Mouse (Mus musculus): ENCODE measurements at regions not wholly inside any gene's neighbourhood (a gene's known extent, or its start where the extent isn't known, plus 50 kb on each side); places are given as distances from the start of the nearest gene placed in this dataset.

GRCm38 (mm10) chr14:46706462-46706861 is 53.9 kb upstream of the Cdkn3 start:
- DNase-seq, result no peak

- DNase-seq, result peak; percentile 98
Measured at GRCm38 (mm10) chr14:46704316-46704751, 56.0 kb upstream of the Cdkn3 start.

GRCm38 (mm10) chr14:46702669-46703435 is 57.5 kb upstream of the Cdkn3 start:
- DNase-seq, result peak; percentile 94

GRCm38 (mm10) chr14:46692571-46692970 is 67.8 kb upstream of the Cdkn3 start:
- DNase-seq, result peak; percentile 90

- DNase-seq, result no peak
Measured at GRCm38 (mm10) chr14:46692067-46692466, 68.3 kb upstream of the Cdkn3 start.

GRCm38 (mm10) chr14:46682728-46683127 is 77.6 kb upstream of the Cdkn3 start:
- DNase-seq, result no peak

GRCm38 (mm10) chr14:46678935-46679334 is 81.4 kb upstream of the Cdkn3 start:
- no peak for DNase-seq

GRCm38 (mm10) chr14:46671482-46672225 is 88.7 kb upstream of the Cdkn3 start:
- no peak for DNase-seq

- no peak for DNase-seq
Measured at GRCm38 (mm10) chr14:46671062-46671461, 89.3 kb upstream of the Cdkn3 start.

GRCm38 (mm10) chr14:46670221-46671046 is 89.9 kb upstream of the Cdkn3 start:
- DNase-seq, result peak; percentile 92

- DNase-seq, result no peak
Measured at GRCm38 (mm10) chr14:46668275-46668674, 92.1 kb upstream of the Cdkn3 start.

GRCm38 (mm10) chr14:46664305-46664704 is 96.0 kb upstream of the Cdkn3 start:
- DNase-seq, result no peak

- DNase-seq, result no peak
Measured at GRCm38 (mm10) chr14:46663529-46663928, 96.8 kb upstream of the Cdkn3 start.

- no peak for DNase-seq
Measured at GRCm38 (mm10) chr14:46661792-46662545, 98.4 kb upstream of the Cdkn3 start.

- no peak for DNase-seq
Measured at GRCm38 (mm10) chr14:46661118-46661791, 99.1 kb upstream of the Cdkn3 start.

- no peak for DNase-seq
Measured at GRCm38 (mm10) chr14:46659365-46659764, 101.0 kb upstream of the Cdkn3 start.

GRCm38 (mm10) chr14:46656249-46656648 is 104.1 kb upstream of the Cdkn3 start:
- DNase-seq, result peak; percentile 94

- no peak for DNase-seq
Measured at GRCm38 (mm10) chr14:46647319-46647974, 112.9 kb upstream of the Cdkn3 start.

- no peak for DNase-seq
Measured at GRCm38 (mm10) chr14:46646673-46647318, 113.5 kb upstream of the Cdkn3 start.

- DNase-seq, result peak; percentile 39
Measured at GRCm38 (mm10) chr14:46639116-46639826, 121.1 kb upstream of the Cdkn3 start.
